In genomic region chr4:91374571-91375371, GRCm38 (mm10) we compare ENCODE assay signal across 7 mouse cellular contexts. TPM values are rescaled to one million over a fixed set of nuclear protein-coding genes. Genes with fewer than 3 reads are reported as not detected.
DNase-seq lines count a peak whose midpoint lies in the region; ATAC-seq lines count a peak whose summit lies in the region.

No protein-coding gene starts in this region.

- H3K36me3 ChIP-seq in heart, embryonic 14.5 days (ENCODE audit: control insufficient read depth, insufficient read depth, low read length): no peaks in the 10 kb centered on the region
- H3K36me3 ChIP-seq in limb, embryonic 12.5 days: no peaks in the 10 kb centered on the region
- no peaks in the 10 kb centered on the region for H3K36me3 ChIP-seq in neural tube, embryonic 11.5 days (ENCODE audit: control insufficient read depth, insufficient read depth, low read length)

- WGBS in heart, embryonic 14.5 days: under 1% methylated on average over 43 of the region's 46 CpGs
- WGBS in limb, embryonic 12.5 days: under 1% methylated on average over 46 of the region's 46 CpGs
- WGBS in neural tube, embryonic 11.5 days: under 1% methylated on average over 46 of the region's 46 CpGs

- no peaks in the 10 kb centered on the region for H3K9me3 ChIP-seq in heart, embryonic 14.5 days (ENCODE audit: control insufficient read depth, low read length)
- H3K9me3 ChIP-seq in limb, embryonic 12.5 days: no peaks in the 10 kb centered on the region
- no peaks in the 10 kb centered on the region for H3K9me3 ChIP-seq in neural tube, embryonic 11.5 days (ENCODE audit: control insufficient read depth, low read length)

- ATAC-seq in heart, embryonic 14.5 days (ENCODE audit: insufficient number of reproducible peaks, insufficient read depth, low FRiP score, low read depth): no peak; the same call in 1 of the 2 replicates
- ATAC-seq in limb, embryonic 12.5 days (ENCODE audit: insufficient number of reproducible peaks, insufficient read depth, low FRiP score, low TSS enrichment, low read depth): no peak
- peak; percentile 6; the same call in 1 of the 2 replicates for ATAC-seq in neural tube, embryonic 11.5 days (ENCODE audit: insufficient read depth, low FRiP score, low TSS enrichment)

- peak overlapping the region; percentile 47 to 56 for H3K4me3 ChIP-seq in heart, embryonic 14.5 days (ENCODE audit: control insufficient read depth in 1 of 2, insufficient read depth in 1 of 2, low read depth in 1 of 2, low read length in 2 of 2)
- peak overlapping the region; percentile 48 for H3K4me3 ChIP-seq in limb, embryonic 12.5 days (replicated peaks)
- H3K4me3 ChIP-seq in neural tube, embryonic 11.5 days (ENCODE audit: low read depth, low read length): peak overlapping the region; percentile 74

- H3K27me3 ChIP-seq in heart, embryonic 14.5 days (ENCODE audit: control insufficient read depth, insufficient read depth, low read length): peaks cover 56% of the 10 kb centered on the region
- H3K27me3 ChIP-seq in limb, embryonic 12.5 days: peaks cover 59% of the 10 kb centered on the region
- peaks cover 21% of the 10 kb centered on the region for H3K27me3 ChIP-seq in neural tube, embryonic 11.5 days (ENCODE audit: control insufficient read depth, insufficient read depth, low read length)

- H3K27ac ChIP-seq in heart, embryonic 14.5 days (replicated peaks in 1 of 2; ENCODE audit: control insufficient read depth in 1 of 2, insufficient read depth in 1 of 2, low read depth in 2 of 2, low read length in 2 of 2): no peak overlapping the region
- no peak overlapping the region for H3K27ac ChIP-seq in limb, embryonic 12.5 days
- peak overlapping the region; percentile 83 for H3K27ac ChIP-seq in neural tube, embryonic 11.5 days (ENCODE audit: low read depth, low read length)

- peak overlapping the region; percentile 82 for H3K4me2 ChIP-seq in heart, embryonic 14.5 days (ENCODE audit: low read length)
- H3K4me2 ChIP-seq in limb, embryonic 12.5 days: peak overlapping the region; percentile 80
- H3K4me2 ChIP-seq in neural tube, embryonic 11.5 days (ENCODE audit: low read depth): peak overlapping the region; percentile 99

- peak; percentile 20 for DNase-seq in ovary, adult 18-20 months (ENCODE audit: low spot score)
- DNase-seq in ovary, postnatal 10 days (ENCODE audit: low spot score): no peak
- peak; percentile 71 to 77 for DNase-seq in cerebellum, postnatal 10 days
- DNase-seq in neural tube, embryonic 11.5 days (ENCODE audit: low spot score): peak; percentile 72
- DNase-seq in spleen, adult 12 weeks (ENCODE audit: low spot score): no peak

- peaks cover 6 to 21% of the 10 kb centered on the region in 2 experiments; a peak in 3 of 4 replicates for H3K4me1 ChIP-seq in heart, embryonic 14.5 days (ENCODE audit: control insufficient read depth in 2 of 2, insufficient read depth in 2 of 2, low read length in 2 of 2)
- H3K4me1 ChIP-seq in limb, embryonic 12.5 days (replicated peaks): peaks cover 23% of the 10 kb centered on the region
- peaks cover 10% of the 10 kb centered on the region; the same call in 1 of the 2 replicates for H3K4me1 ChIP-seq in neural tube, embryonic 11.5 days (ENCODE audit: control insufficient read depth, insufficient read depth, low read length)

- no peak overlapping the region for H3K9ac ChIP-seq in heart, embryonic 14.5 days (ENCODE audit: low read length)
- 0 out of 2 replicates have a peak overlapping the region, but pooled peaks have one; percentile 8 for H3K9ac ChIP-seq in limb, embryonic 12.5 days (replicated peaks)
- H3K9ac ChIP-seq in neural tube, embryonic 11.5 days (ENCODE audit: low read length): peak overlapping the region; percentile 73

RNA-seq across cellular contexts. Expression of gene Elavl2, which starts 25.8 kb away (rescaled TPM):
- 2.0 and 3.2 TPM in 2 replicates for polyA plus RNA-seq in heart, embryonic 14.5 days (2014; fragmentation: Nextera tagmentation; extraction: Ambion mirVana)
- polyA plus RNA-seq in limb, embryonic 12.5 days (2016; fragmentation: Nextera tagmentation; extraction: Ambion mirVana): 3.8 and 4.7 TPM in 2 replicates
- 101 and 113 TPM in 2 replicates for polyA plus RNA-seq in neural tube, embryonic 11.5 days (2014; fragmentation: Nextera tagmentation; extraction: Ambion mirVana)

Comparison
In these comparisons a context has a peak if more than half of its experiments do, and no peak if none do; other contexts are left out.
1. DNase-seq: peak in ovary, adult 18-20 months (single experiment), cerebellum, postnatal 10 days (2 of 2) and neural tube, embryonic 11.5 days (single experiment); none in ovary, postnatal 10 days (single experiment) and spleen, adult 12 weeks (single experiment).
2. RNA of gene Elavl2, which starts 25.8 kb away (polyA plus RNA-seq): 101 to 113 TPM in neural tube, embryonic 11.5 days; 3.8 to 4.7 TPM in limb, embryonic 12.5 days and 2.0 to 3.2 TPM in heart, embryonic 14.5 days; every median in the first group is over 10 times any median in the second.
3. Peak in every context shown above with its lines, with median percentiles within 50 percentile points of each other: H3K4me2 ChIP-seq and H3K4me3 ChIP-seq.